Mouse (Mus musculus): ENCODE measurements at regions not wholly inside any gene's neighbourhood (a gene's known extent, or its start where the extent isn't known, plus 50 kb on each side); places are given as distances from the start of the nearest gene placed in this dataset.

- Histone ChIP-seq H3K36me3 (ENCODE audit: control insufficient read depth, insufficient read depth, low read length) (no peaks in the 10 kb centered on the region), H3K4me2 (replicated peaks; ENCODE audit: low read depth, low read length, severe bottlenecking) (no peak overlapping the region), H3K27me3 (ENCODE audit: control insufficient read depth, insufficient read depth, low read length) (no peaks in the 10 kb centered on the region), H3K4me3 (replicated peaks; ENCODE audit: low read length) (no peak overlapping the region), H3K27ac (replicated peaks; ENCODE audit: low read depth, low read length) (no peak overlapping the region), H3K9ac (ENCODE audit: low read depth, low read length, severe bottlenecking) (no peak overlapping the region), H3K9me3 (ENCODE audit: control insufficient read depth, low read length) (no peaks in the 10 kb centered on the region), H3K4me1 (ENCODE audit: control insufficient read depth, insufficient read depth, low read length) (peaks cover 19% of the 10 kb centered on the region)
- no peak for TF ChIP-seq POLR2A (IDR thresholded peaks at IDR 0.05; ENCODE audit: borderline replicate concordance, extremely low read depth, insufficient read depth, insufficient read length)
- ATAC-seq (ENCODE audit: low FRiP score, low read depth) (peak; percentile 73), DNase-seq (ENCODE audit: low spot score) (peak; percentile 27)
- 13% methylated on average over 7 of the region's 7 CpGs for WGBS
Observed at GRCm38 (mm10) chr6:147755750-147756523, 280.3 kb downstream of the Ccdc91 start.

- H3K4me1 ChIP-seq (ENCODE audit: control insufficient read depth, insufficient read depth, low read length): peaks cover 17% of the 10 kb centered on the region; the same call in 1 of the 2 replicates
- no peak for DNase-seq (ENCODE audit: low spot score)
- no peak overlapping the region for H3K4me3 ChIP-seq (replicated peaks; ENCODE audit: low read length)
- H3K36me3 ChIP-seq (ENCODE audit: control insufficient read depth, insufficient read depth, low read length): no peaks in the 10 kb centered on the region
- 81% methylated on average over 7 of the region's 7 CpGs for WGBS
- H3K27ac ChIP-seq (replicated peaks; ENCODE audit: low read depth, low read length): no peak overlapping the region
- no peak for TF ChIP-seq POLR2A (IDR thresholded peaks at IDR 0.05; ENCODE audit: borderline replicate concordance, extremely low read depth, insufficient read depth, insufficient read length)
- no peak overlapping the region for H3K9ac ChIP-seq (ENCODE audit: low read depth, low read length, severe bottlenecking)
- H3K27me3 ChIP-seq (ENCODE audit: control insufficient read depth, insufficient read depth, low read length): no peaks in the 10 kb centered on the region
- H3K4me2 ChIP-seq (replicated peaks; ENCODE audit: low read depth, low read length, severe bottlenecking): no peak overlapping the region
- ATAC-seq (ENCODE audit: low FRiP score, low read depth): no peak
- no peaks in the 10 kb centered on the region for H3K9me3 ChIP-seq (ENCODE audit: control insufficient read depth, low read length)
Observed at GRCm38 (mm10) chr6:147759485-147759884, 283.9 kb downstream of the Ccdc91 start.

GRCm38 (mm10) chr6:147760113-147760512, 284.5 kb downstream of the Ccdc91 start:
- Histone ChIP-seq H3K4me3 (replicated peaks; ENCODE audit: low read length) (no peak overlapping the region), H3K27ac (replicated peaks; ENCODE audit: low read depth, low read length) (no peak overlapping the region), H3K27me3 (ENCODE audit: control insufficient read depth, insufficient read depth, low read length) (no peaks in the 10 kb centered on the region), H3K4me2 (replicated peaks; ENCODE audit: low read depth, low read length, severe bottlenecking) (no peak overlapping the region), H3K9me3 (ENCODE audit: control insufficient read depth, low read length) (no peaks in the 10 kb centered on the region), H3K9ac (ENCODE audit: low read depth, low read length, severe bottlenecking) (no peak overlapping the region), H3K4me1 (ENCODE audit: control insufficient read depth, insufficient read depth, low read length) (peaks cover 13% of the 10 kb centered on the region; the same call in 1 of the 2 replicates), H3K36me3 (ENCODE audit: control insufficient read depth, insufficient read depth, low read length) (no peaks in the 10 kb centered on the region)
- DNase-seq (ENCODE audit: low spot score) (no peak), ATAC-seq (ENCODE audit: low FRiP score, low read depth) (no peak)
- WGBS: 85% methylated on average over 2 of the region's 2 CpGs
- no peak for TF ChIP-seq POLR2A (IDR thresholded peaks at IDR 0.05; ENCODE audit: borderline replicate concordance, extremely low read depth, insufficient read depth, insufficient read length)

GRCm38 (mm10) chr6:147765241-147765640, 281.8 kb upstream of the Far2 start:
- H3K27me3 ChIP-seq (ENCODE audit: control insufficient read depth, insufficient read depth, low read length): no peaks in the 10 kb centered on the region
- no peak overlapping the region for H3K4me3 ChIP-seq (replicated peaks; ENCODE audit: low read length)
- no peaks in the 10 kb centered on the region for H3K9me3 ChIP-seq (ENCODE audit: control insufficient read depth, low read length)
- ATAC-seq (ENCODE audit: low FRiP score, low read depth) (no peak), DNase-seq (ENCODE audit: low spot score) (no peak)
- no peak overlapping the region for H3K27ac ChIP-seq (replicated peaks; ENCODE audit: low read depth, low read length)
- H3K9ac ChIP-seq (ENCODE audit: low read depth, low read length, severe bottlenecking): no peak overlapping the region
- H3K36me3 ChIP-seq (ENCODE audit: control insufficient read depth, insufficient read depth, low read length): no peaks in the 10 kb centered on the region
- TF ChIP-seq POLR2A (IDR thresholded peaks at IDR 0.05; ENCODE audit: borderline replicate concordance, extremely low read depth, insufficient read depth, insufficient read length): no peak
- H3K4me1 ChIP-seq (ENCODE audit: control insufficient read depth, insufficient read depth, low read length): no peaks in the 10 kb centered on the region
- 78% methylated on average over 1 of the region's 1 CpGs for WGBS
- no peak overlapping the region for H3K4me2 ChIP-seq (replicated peaks; ENCODE audit: low read depth, low read length, severe bottlenecking)

- no peak for DNase-seq (ENCODE audit: low spot score)
- 88% methylated on average over 5 of the region's 5 CpGs for WGBS
- H3K27me3 ChIP-seq (ENCODE audit: control insufficient read depth, insufficient read depth, low read length): no peaks in the 10 kb centered on the region
Observed at GRCm38 (mm10) chr6:147769180-147769579, 277.9 kb upstream of the Far2 start.

More at GRCm38 (mm10) chr6:147769180-147769579, 277.9 kb upstream of the Far2 start:
- Histone ChIP-seq H3K4me2 (replicated peaks; ENCODE audit: low read depth, low read length, severe bottlenecking) (no peak overlapping the region), H3K36me3 (ENCODE audit: control insufficient read depth, insufficient read depth, low read length) (no peaks in the 10 kb centered on the region), H3K27ac (replicated peaks; ENCODE audit: low read depth, low read length) (no peak overlapping the region), H3K4me3 (replicated peaks; ENCODE audit: low read length) (no peak overlapping the region), H3K4me1 (ENCODE audit: control insufficient read depth, insufficient read depth, low read length) (no peaks in the 10 kb centered on the region), H3K9me3 (ENCODE audit: control insufficient read depth, low read length) (no peaks in the 10 kb centered on the region), H3K9ac (ENCODE audit: low read depth, low read length, severe bottlenecking) (no peak overlapping the region)
- no peak for TF ChIP-seq POLR2A (IDR thresholded peaks at IDR 0.05; ENCODE audit: borderline replicate concordance, extremely low read depth, insufficient read depth, insufficient read length)
- ATAC-seq (ENCODE audit: low FRiP score, low read depth): no peak
